Mouse (Mus musculus) myocyte (in vitro differentiated cells): Measurements from ENCODE around the gene Hoxd12.

Experiments used
- CEBPB ChIP-seq: IDR thresholded peaks from 2 replicates; pipeline ENCODE4 v1.6.1; 2011; ENCODE audit warnings: mild to moderate bottlenecking, moderate library complexity; ENCODE audit not compliant: poor library complexity, insufficient read depth, severe bottlenecking
- E2F4 ChIP-seq: IDR thresholded peaks from one replicate; pipeline ENCODE4 v1.6.1; 2011; ENCODE audit warnings: mild to moderate bottlenecking, control low read depth, moderate library complexity; ENCODE audit not compliant: insufficient read depth
- MAX ChIP-seq: IDR thresholded peaks from one replicate; pipeline ENCODE4 v1.6.1; 2011; ENCODE audit warnings: low read depth, mild to moderate bottlenecking, control low read depth
- MYOD1 ChIP-seq, 3 experiments: IDR thresholded peaks; one replicate each; pipeline ENCODE4 v1.6.1; 2011; ENCODE audit warnings: control low read depth in 2 of 3, low read depth in 2 of 3, mild to moderate bottlenecking in 2 of 3, moderate library complexity in 1 of 3; ENCODE audit not compliant: insufficient read length in 2 of 3, control insufficient read depth in 1 of 3
- MYOG ChIP-seq, 3 experiments: IDR thresholded peaks; one replicate each; pipeline ENCODE4 v1.6.1; 2011; ENCODE audit warnings: control low read depth in 2 of 3, low read depth in 2 of 3, mild to moderate bottlenecking in 2 of 3; ENCODE audit not compliant: insufficient read length in 2 of 3, control insufficient read depth in 1 of 3, insufficient read depth in 1 of 3
- POLR2A ChIP-seq: IDR thresholded peaks from one replicate; pipeline ENCODE4 v1.6.1; 2011; ENCODE audit warnings: low read depth, mild to moderate bottlenecking, control low read depth, moderate library complexity; ENCODE audit not compliant: insufficient read length
- POLR2AphosphoS2 ChIP-seq: IDR thresholded peaks from one replicate; pipeline ENCODE4 v1.6.1; 2011; ENCODE audit warnings: low read depth, control low read depth; ENCODE audit not compliant: insufficient read length
- REST ChIP-seq: IDR thresholded peaks from one replicate; pipeline ENCODE4 v1.6.1; 2011; ENCODE audit warnings: mild to moderate bottlenecking, control low read depth, moderate library complexity; ENCODE audit not compliant: insufficient read depth, insufficient read length
- SRF ChIP-seq: IDR thresholded peaks from one replicate; pipeline ENCODE4 v1.6.1; 2011; ENCODE audit warnings: low read depth; ENCODE audit not compliant: control insufficient read depth, insufficient read length
- TCF12 ChIP-seq: IDR thresholded peaks from one replicate; pipeline ENCODE4 v1.6.1; 2011; ENCODE audit warnings: mild to moderate bottlenecking, control low read depth; ENCODE audit not compliant: poor library complexity, insufficient read depth, severe bottlenecking
- TCF3 ChIP-seq: IDR thresholded peaks from one replicate; pipeline ENCODE4 v1.6.1; 2011; ENCODE audit warnings: low read depth, control low read depth; ENCODE audit not compliant: insufficient read length
- USF1 ChIP-seq: IDR thresholded peaks from one replicate; pipeline ENCODE4 v1.6.1; 2011; ENCODE audit warnings: low read depth, mild to moderate bottlenecking, control low read depth, moderate library complexity

- TF ChIP-seq MAX: no peak
- TF ChIP-seq TCF3: no peak
- no peak for TF ChIP-seq USF1
- TF ChIP-seq POLR2A: no peak
- no peak for TF ChIP-seq CEBPB
- TF ChIP-seq REST: no peak
- no peak for TF ChIP-seq POLR2AphosphoS2
- TF ChIP-seq E2F4: no peak
- TF ChIP-seq TCF12: no peak
- no peak for TF ChIP-seq MYOG (IDR thresholded peaks at IDR 0.05; ENCODE audit: control insufficient read depth in 1 of 3, insufficient read depth in 1 of 3, insufficient read length in 2 of 3, low read depth in 2 of 3)
- no peak for TF ChIP-seq SRF
- no peak for TF ChIP-seq MYOD1 (IDR thresholded peaks at IDR 0.05; ENCODE audit: control insufficient read depth in 1 of 3, insufficient read length in 2 of 3, low read depth in 2 of 3)
These were observed 6.0 kb downstream of the Hoxd12 start for GRCm38 (mm10) chr2:74680561-74681398.
